Mouse (Mus musculus) CD4-positive helper T cell, adult 2 months (primary cell): ENCODE measurements around the gene Dph3.

Experiments used
- DNase-seq: peaks from one replicate; pipeline ENCODE4 v3.0.0-alpha.2; 2012; ENCODE audit warnings: low read depth, missing footprints, low spot score

Gene Dph3

GRCm38 (mm10) chr14:32084761-32085485 is 606 bp downstream of the Dph3 start, which contains the start of gene Oxnad1:
Oxnad1 (plus strand) TSS chr14:32085374.
- DNase-seq = peak; percentile 93

GRCm38 (mm10) chr14:32083466-32083865 is 2.1 kb downstream of the Dph3 start:
- no peak for DNase-seq

GRCm38 (mm10) chr14:32082891-32083290 is 2.6 kb downstream of the Dph3 start:
- no peak for DNase-seq

GRCm38 (mm10) chr14:32081026-32081425 is 4.5 kb downstream of the Dph3 start:
- DNase-seq = no peak

- DNase-seq = peak; percentile 63
Measured at GRCm38 (mm10) chr14:32076896-32077575, 8.5 kb downstream of the Dph3 start.

GRCm38 (mm10) chr14:32073901-32074300 is 11.6 kb downstream of the Dph3 start:
- DNase-seq = no peak

GRCm38 (mm10) chr14:32073211-32073685 is 12.3 kb downstream of the Dph3 start:
- no peak for DNase-seq

GRCm38 (mm10) chr14:32072807-32073206 is 12.7 kb downstream of the Dph3 start:
- no peak for DNase-seq

GRCm38 (mm10) chr14:32061398-32061797 is 24.1 kb downstream of the Dph3 start:
- DNase-seq = no peak

GRCm38 (mm10) chr14:32057664-32058063 is 27.9 kb downstream of the Dph3 start:
- DNase-seq = no peak

- DNase-seq = no peak
Measured at GRCm38 (mm10) chr14:32056675-32057074, 28.9 kb downstream of the Dph3 start.

- DNase-seq = no peak
Measured at GRCm38 (mm10) chr14:32055781-32056180, 29.7 kb downstream of the Dph3 start.

GRCm38 (mm10) chr14:32054788-32055187 is 30.7 kb downstream of the Dph3 start:
- DNase-seq = no peak

- no peak for DNase-seq
Measured at GRCm38 (mm10) chr14:32053895-32054294, 31.6 kb downstream of the Dph3 start.

GRCm38 (mm10) chr14:32050171-32050570 is 35.4 kb downstream of the Dph3 start:
- no peak for DNase-seq

GRCm38 (mm10) chr14:32046357-32046756 is 39.2 kb downstream of the Dph3 start:
- DNase-seq = no peak

GRCm38 (mm10) chr14:32042108-32042507 is 43.4 kb downstream of the Dph3 start:
- no peak for DNase-seq

GRCm38 (mm10) chr14:32037661-32038252 is 47.8 kb downstream of the Dph3 start:
- DNase-seq = no peak

GRCm38 (mm10) chr14:32036482-32036881 is 49.0 kb downstream of the Dph3 start:
- no peak for DNase-seq

GRCm38 (mm10) chr14:32032522-32032921 is 53.0 kb downstream of the Dph3 start:
- peak; percentile 44 for DNase-seq
